Mouse (Mus musculus) megakaryocyte, embryonic 14.5 days (primary cell): ENCODE results near the gene Gm8356. TPM values are rescaled to one million over a fixed set of nuclear protein-coding genes. Genes with fewer than 3 reads are reported as not detected.
"Not testable (repeated sequence)": the region's sequence is repeated elsewhere in the genome, so short reads cannot be mapped to it uniquely, and the experiment has no call there.

Experiments used
- H3K27me3 ChIP-seq: replicated peaks from 2 replicates; pipeline ENCODE3; 2012; ENCODE audit warnings: inconsistent platforms
- H3K36me3 ChIP-seq: replicated peaks from 2 replicates; pipeline ENCODE3; 2012; ENCODE audit warnings: low read length, inconsistent platforms, mixed read lengths
- H3K4me1 ChIP-seq: 2 replicates; pipeline ENCODE4 v1.6.1; 2012; ENCODE audit warnings: inconsistent platforms
- H3K4me3 ChIP-seq: replicated peaks from 2 replicates; pipeline ENCODE3; 2012; ENCODE audit warnings: moderate library complexity, mild to moderate bottlenecking, inconsistent platforms
- H3K9me3 ChIP-seq: 2 replicates; pipeline ENCODE4 v1.6.1; 2012; ENCODE audit warnings: inconsistent platforms
- polyA plus RNA-seq: library from polyadenylated mRNA; stranded (reverse); fragments of >175 nt; gene quantifications from 2 replicates; pipeline ENCODE4 v1.2.3, GENCODE M21; 2012; ENCODE audit warnings: low replicate concordance; ENCODE audit not compliant: insufficient read depth

Gm8356 gene
- polyA plus RNA-seq = not detected in 2 replicates

GRCm38 (mm10) chr14:6537190-6537589, at the start of gene Gm8356:
TSS of gene Gm8356 (minus strand) at chr14:6537290.
- not testable (repeated sequence) for H3K27me3 ChIP-seq, H3K36me3 ChIP-seq, H3K9me3 ChIP-seq, H3K4me1 ChIP-seq, H3K4me3 ChIP-seq

- not testable (repeated sequence) for H3K27me3 ChIP-seq, H3K4me3 ChIP-seq, H3K9me3 ChIP-seq, H3K4me1 ChIP-seq, H3K36me3 ChIP-seq
Observed at GRCm38 (mm10) chr14:6486331-6486730, 50.8 kb downstream of the Gm8356 start.

GRCm38 (mm10) chr14:6485541-6485940, 51.5 kb downstream of the Gm8356 start:
- H3K9me3 ChIP-seq, H3K4me3 ChIP-seq, H3K4me1 ChIP-seq, H3K36me3 ChIP-seq, H3K27me3 ChIP-seq: not testable (repeated sequence)

DNA sequence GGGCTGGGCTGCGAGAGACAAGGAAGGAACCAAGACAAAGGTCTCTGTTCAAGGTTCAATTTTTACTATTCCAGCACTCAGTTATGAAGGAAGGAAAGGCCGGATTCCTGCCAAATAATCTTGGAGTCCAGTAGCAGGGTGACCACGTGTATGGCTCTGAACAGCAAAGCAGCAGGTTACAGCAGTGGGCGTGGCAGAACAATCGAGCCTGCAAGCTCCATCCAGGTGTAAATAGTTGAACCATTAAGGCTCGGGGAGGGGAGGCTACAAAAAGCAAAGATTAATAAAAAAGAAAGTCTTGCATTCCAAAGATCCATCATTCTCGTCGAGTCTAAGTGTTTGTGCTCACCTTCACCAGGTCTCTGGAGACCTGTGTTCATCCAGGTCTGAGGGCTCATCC, 55.0 kb downstream of the Gm8356 start:
- H3K9me3 ChIP-seq, H3K4me1 ChIP-seq, H3K4me3 ChIP-seq, H3K27me3 ChIP-seq, H3K36me3 ChIP-seq: not testable (repeated sequence)

Other genes with a start within 250 kb of the Gm8356 start
- not detected in 2 replicates for gene Gm21103, start 232.4 kb downstream of the Gm8356 start, polyA plus RNA-seq
- not detected in 2 replicates for gene Gm3618, start 193.6 kb downstream of the Gm8356 start, polyA plus RNA-seq
- not detected in 2 replicates for gene Gm16440, start 147.0 kb downstream of the Gm8356 start, polyA plus RNA-seq
- not detected in 2 replicates for gene Gm3591, start 124.8 kb downstream of the Gm8356 start, polyA plus RNA-seq
- gene Gm3594, start 92.7 kb downstream of the Gm8356 start, polyA plus RNA-seq = not detected in 2 replicates
- gene Gm3629, start 53.3 kb upstream of the Gm8356 start, polyA plus RNA-seq = not detected in 2 replicates
- gene Gm3460, start 85.1 kb upstream of the Gm8356 start, polyA plus RNA-seq = not detected in 2 replicates
- not detected in 2 replicates for gene Gm10251, start 146.9 kb upstream of the Gm8356 start, polyA plus RNA-seq
- not detected in 2 replicates for gene Gm8050, start 183.0 kb upstream of the Gm8356 start, polyA plus RNA-seq
- not detected in 2 replicates for gene Gm3636, start 205.0 kb upstream of the Gm8356 start, polyA plus RNA-seq
- gene Gm8362, start 237.1 kb upstream of the Gm8356 start, polyA plus RNA-seq = not detected in 2 replicates